Mouse (Mus musculus) spleen, adult 12 weeks (tissue): ENCODE measurements around the gene Tspo.

Experiments used
- DNase-seq: peaks from one replicate; pipeline ENCODE4 v3.0.0; 2022; ENCODE audit warnings: low spot score

Gene Tspo

GRCm38 (mm10) chr15:83563327-83563856 lies at the start of gene Tspo, which contains the start of gene Mcat:
Gene Tspo, plus strand, starts transcription at chr15:83563592.
Gene Mcat, minus strand, starts transcription at chr15:83563787.
- DNase-seq, result peak; percentile 78

GRCm38 (mm10) chr15:83515018-83515417 lies 48.4 kb upstream of the Tspo start:
- DNase-seq, result no peak

GRCm38 (mm10) chr15:83518215-83519048 lies 45.0 kb upstream of the Tspo start:
- peak; percentile 22 for DNase-seq

GRCm38 (mm10) chr15:83520861-83521382 lies 42.5 kb upstream of the Tspo start:
- no peak for DNase-seq

- DNase-seq, result no peak
Measured at GRCm38 (mm10) chr15:83523196-83523595, 40.2 kb upstream of the Tspo start.

GRCm38 (mm10) chr15:83523638-83524332 lies 39.6 kb upstream of the Tspo start:
- DNase-seq, result no peak

- no peak for DNase-seq
Measured at GRCm38 (mm10) chr15:83524333-83524729, 39.1 kb upstream of the Tspo start.

- peak; percentile 21 for DNase-seq
Measured at GRCm38 (mm10) chr15:83526424-83527091, 36.8 kb upstream of the Tspo start, which contains the start of gene Bik. Gene Bik, plus strand, starts transcription at chr15:83526862.

GRCm38 (mm10) chr15:83527092-83527437 lies 36.3 kb upstream of the Tspo start:
- no peak for DNase-seq

- DNase-seq, result no peak
Measured at GRCm38 (mm10) chr15:83527747-83528146, 35.6 kb upstream of the Tspo start.

- no peak for DNase-seq
Measured at GRCm38 (mm10) chr15:83528892-83529291, 34.5 kb upstream of the Tspo start.

GRCm38 (mm10) chr15:83529765-83530164 lies 33.6 kb upstream of the Tspo start:
- no peak for DNase-seq

GRCm38 (mm10) chr15:83530233-83530632 lies 33.2 kb upstream of the Tspo start:
- no peak for DNase-seq

GRCm38 (mm10) chr15:83530688-83531087 lies 32.7 kb upstream of the Tspo start:
- DNase-seq, result no peak

- no peak for DNase-seq
Measured at GRCm38 (mm10) chr15:83531961-83532469, 31.4 kb upstream of the Tspo start.

GRCm38 (mm10) chr15:83532606-83533005 lies 30.8 kb upstream of the Tspo start:
- DNase-seq, result no peak

GRCm38 (mm10) chr15:83534960-83535889 lies 28.2 kb upstream of the Tspo start:
- DNase-seq, result no peak

GRCm38 (mm10) chr15:83535890-83536231 lies 27.5 kb upstream of the Tspo start:
- DNase-seq, result no peak

- no peak for DNase-seq
Measured at GRCm38 (mm10) chr15:83538855-83539254, 24.5 kb upstream of the Tspo start.

- no peak for DNase-seq
Measured at GRCm38 (mm10) chr15:83539905-83540304, 23.5 kb upstream of the Tspo start.
